Mouse (Mus musculus): ENCODE data around the gene Bsn.
"Not testable (repeated sequence)": the region's sequence is repeated elsewhere in the genome, so short reads cannot be mapped to it uniquely, and the experiment has no call there.

The Bsn gene

GRCm38 (mm10) chr9:108201160-108201559 lies 11.0 kb upstream of the Bsn start:
- in situ Hi-C loops (cut with MboI; ENCODE audit: unreplicated experiment in 2 of 2), result loop anchor here (5.0 to 10.0 kb wide), 5 partner anchors 59 to 306 kb away; no protein-coding TSS in a partner anchor

GRCm38 (mm10) chr9:108198621-108199020 lies 8.4 kb upstream of the Bsn start:
- in situ Hi-C loops (cut with MboI; ENCODE audit: unreplicated experiment in 2 of 2), result no loop called here

GRCm38 (mm10) chr9:108196920-108197677 lies 6.9 kb upstream of the Bsn start:
- in situ Hi-C loops (cut with MboI; ENCODE audit: unreplicated experiment in 2 of 2), result no loop called here

GRCm38 (mm10) chr9:108196222-108196621 lies 6.0 kb upstream of the Bsn start:
- in situ Hi-C loops (cut with MboI; ENCODE audit: unreplicated experiment in 2 of 2), result not testable (repeated sequence)

- in situ Hi-C loops (cut with MboI; ENCODE audit: unreplicated experiment in 2 of 2), result no loop called here
Measured at GRCm38 (mm10) chr9:108189488-108189786, 747 bp downstream of the Bsn start.

- in situ Hi-C loops (cut with MboI; ENCODE audit: unreplicated experiment in 2 of 2), result no loop called here
Measured at GRCm38 (mm10) chr9:108189023-108189422, 1.2 kb downstream of the Bsn start.

GRCm38 (mm10) chr9:108188511-108188910 lies 1.7 kb downstream of the Bsn start:
- in situ Hi-C loops (cut with MboI; ENCODE audit: unreplicated experiment in 2 of 2), result no loop called here

- in situ Hi-C loops (cut with MboI; ENCODE audit: unreplicated experiment in 2 of 2), result no loop called here
Measured at GRCm38 (mm10) chr9:108187616-108188015, 2.6 kb downstream of the Bsn start.

- in situ Hi-C loops (cut with MboI; ENCODE audit: unreplicated experiment in 2 of 2), result no loop called here
Measured at GRCm38 (mm10) chr9:108185786-108186185, 4.4 kb downstream of the Bsn start.

- in situ Hi-C loops (cut with MboI; ENCODE audit: unreplicated experiment in 2 of 2), result no loop called here
Measured at GRCm38 (mm10) chr9:108183531-108183994, 6.6 kb downstream of the Bsn start.

- in situ Hi-C loops (cut with MboI; ENCODE audit: unreplicated experiment in 2 of 2), result no loop called here
Measured at GRCm38 (mm10) chr9:108182806-108183506, 7.2 kb downstream of the Bsn start.

GRCm38 (mm10) chr9:108178391-108178790 lies 11.8 kb downstream of the Bsn start:
- in situ Hi-C loops (cut with MboI; ENCODE audit: unreplicated experiment in 2 of 2), result no loop called here

- in situ Hi-C loops (cut with MboI; ENCODE audit: unreplicated experiment in 2 of 2), result no loop called here
Measured at GRCm38 (mm10) chr9:108175116-108175838, 14.9 kb downstream of the Bsn start.

- in situ Hi-C loops (cut with MboI; ENCODE audit: unreplicated experiment in 2 of 2), result no loop called here
Measured at GRCm38 (mm10) chr9:108172777-108173350, 17.3 kb downstream of the Bsn start.

GRCm38 (mm10) chr9:108169751-108170150 lies 20.4 kb downstream of the Bsn start:
- in situ Hi-C loops (cut with MboI; ENCODE audit: unreplicated experiment in 2 of 2), result no loop called here

- in situ Hi-C loops (cut with MboI; ENCODE audit: unreplicated experiment in 2 of 2), result no loop called here
Measured at GRCm38 (mm10) chr9:108165143-108165542, 25.0 kb downstream of the Bsn start.

- in situ Hi-C loops (cut with MboI; ENCODE audit: unreplicated experiment in 2 of 2), result no loop called here
Measured at GRCm38 (mm10) chr9:108163646-108164284, 26.4 kb downstream of the Bsn start.

GRCm38 (mm10) chr9:108157891-108158290 lies 32.3 kb downstream of the Bsn start:
- in situ Hi-C loops (cut with MboI; ENCODE audit: unreplicated experiment in 2 of 2), result no loop called here

- in situ Hi-C loops (cut with MboI; ENCODE audit: unreplicated experiment in 2 of 2), result no loop called here
Measured at GRCm38 (mm10) chr9:108157451-108157850, 32.7 kb downstream of the Bsn start.

- in situ Hi-C loops (cut with MboI; ENCODE audit: unreplicated experiment in 2 of 2), result no loop called here
Measured at GRCm38 (mm10) chr9:108156786-108157185, 33.4 kb downstream of the Bsn start.

- in situ Hi-C loops (cut with MboI; ENCODE audit: unreplicated experiment in 2 of 2), result no loop called here
Measured at GRCm38 (mm10) chr9:108154814-108155213, 35.4 kb downstream of the Bsn start.
